Mouse (Mus musculus) monocyte, adult 5-6 weeks (primary cell): ENCODE measurements around the gene Slc2a13. TPM values are rescaled to one million over a fixed set of nuclear protein-coding genes. Genes with fewer than 3 reads are reported as not detected.

Source experiments
- ATAC-seq: fragments of 153-309, 156-312 bp; replicated peaks from 2 replicates; pipeline ENCODE4 v1.8.0; 2017; ENCODE audit warnings: mild to moderate bottlenecking; ENCODE audit not compliant: low TSS enrichment, insufficient number of reproducible peaks, severe bottlenecking, poor library complexity, low FRiP score
- total RNA-seq: library from RNA; stranded (forward); fragments of 200-1000, 200-491, 200-594 nt; gene quantifications from 3 replicates; pipeline ENCODE4 v1.2.3, GENCODE M21; 2017

Slc2a13 gene
- total RNA-seq, 1 experiment from 2014 or later: not detected

- no peak for ATAC-seq
Measured at GRCm38 (mm10) chr15:91524451-91524850, 48.6 kb downstream of the Slc2a13 start.

GRCm38 (mm10) chr15:91503291-91503690 is 69.8 kb downstream of the Slc2a13 start:
- no peak for ATAC-seq

- no peak for ATAC-seq
Measured at GRCm38 (mm10) chr15:91502661-91503060, 70.4 kb downstream of the Slc2a13 start.

GRCm38 (mm10) chr15:91502235-91502634 is 70.8 kb downstream of the Slc2a13 start:
- ATAC-seq: no peak

GRCm38 (mm10) chr15:91495014-91495413 is 78.0 kb downstream of the Slc2a13 start:
- no peak for ATAC-seq

- no peak for ATAC-seq
Measured at GRCm38 (mm10) chr15:91479924-91480615, 93.0 kb downstream of the Slc2a13 start.

GRCm38 (mm10) chr15:91477766-91478165 is 95.3 kb downstream of the Slc2a13 start:
- no peak for ATAC-seq

- ATAC-seq: no peak
Measured at GRCm38 (mm10) chr15:91473690-91474409, 99.2 kb downstream of the Slc2a13 start.

GRCm38 (mm10) chr15:91465331-91465730 is 107.7 kb downstream of the Slc2a13 start:
- ATAC-seq: no peak

GRCm38 (mm10) chr15:91463857-91464435 is 109.1 kb downstream of the Slc2a13 start:
- no peak for ATAC-seq

- ATAC-seq: no peak
Measured at GRCm38 (mm10) chr15:91463026-91463661, 109.9 kb downstream of the Slc2a13 start.

- no peak for ATAC-seq
Measured at GRCm38 (mm10) chr15:91461940-91462339, 111.1 kb downstream of the Slc2a13 start.

- no peak for ATAC-seq
Measured at GRCm38 (mm10) chr15:91457202-91457601, 115.9 kb downstream of the Slc2a13 start.

- ATAC-seq: no peak
Measured at GRCm38 (mm10) chr15:91445399-91445798, 127.7 kb downstream of the Slc2a13 start.

- no peak for ATAC-seq
Measured at GRCm38 (mm10) chr15:91443449-91443848, 129.6 kb downstream of the Slc2a13 start.

GRCm38 (mm10) chr15:91439883-91440282 is 133.2 kb downstream of the Slc2a13 start:
- no peak for ATAC-seq

GRCm38 (mm10) chr15:91425426-91425825 is 147.6 kb downstream of the Slc2a13 start:
- no peak for ATAC-seq

GRCm38 (mm10) chr15:91406979-91407378 is 166.1 kb downstream of the Slc2a13 start:
- ATAC-seq: no peak

- no peak for ATAC-seq
Measured at GRCm38 (mm10) chr15:91395165-91395564, 177.9 kb downstream of the Slc2a13 start.
